Mouse (Mus musculus): ENCODE results near the gene Gm10401. TPM values are rescaled to one million over a fixed set of nuclear protein-coding genes. Genes with fewer than 3 reads are reported as not detected.
"Not testable (repeated sequence)": the region's sequence is repeated elsewhere in the genome, so short reads cannot be mapped to it uniquely, and the experiment has no call there.

Gene Gm10401
- polyA plus RNA-seq, 1 experiment from 2014 or later, result 43.4 TPM

DNA sequence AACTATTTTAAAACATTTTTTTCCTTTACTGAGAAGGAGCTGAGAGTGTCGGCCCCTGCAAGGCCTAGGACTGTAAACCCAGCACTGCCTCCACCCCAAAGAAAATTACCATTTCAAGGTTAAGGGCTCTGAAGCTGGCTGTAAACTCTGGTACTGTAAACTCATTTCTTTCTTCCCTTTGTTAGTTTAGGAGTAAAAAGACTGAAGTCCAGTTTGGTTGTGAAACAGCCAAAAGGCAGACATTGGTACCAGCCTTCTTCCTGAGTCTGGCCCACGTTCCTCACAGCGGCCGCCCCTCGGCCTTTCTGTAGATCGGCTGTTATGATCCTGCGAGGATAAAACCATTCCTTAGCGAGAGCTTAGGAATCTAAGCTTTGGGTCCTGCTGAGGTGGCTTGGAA lies 16.4 kb upstream of the Gm10401 start:
- Histone ChIP-seq H3K4me3 (no peak overlapping the region), H3K27ac (no peak overlapping the region), H3K27me3 (replicated peaks) (no peaks in the 10 kb centered on the region), H3K4me1 (peaks cover 8% of the 10 kb centered on the region; the same call in 1 of the 2 replicates), H3K9ac (no peak overlapping the region), H3K36me3 (replicated peaks) (no peaks in the 10 kb centered on the region; the same call in 1 of the 2 replicates), H3K9me3 (no peaks in the 10 kb centered on the region), H3K4me2 (no peak overlapping the region)
- WGBS, result 94% methylated on average over 8 of the region's 8 CpGs
- no peak for ATAC-seq (replicated peaks)

GRCm38 (mm10) chr5:115113244-115113643 lies 15.1 kb upstream of the Gm10401 start:
- Histone ChIP-seq H3K27ac (no peak overlapping the region), H3K9me3 (no peaks in the 10 kb centered on the region), H3K27me3 (replicated peaks) (no peaks in the 10 kb centered on the region), H3K9ac (no peak overlapping the region), H3K36me3 (replicated peaks) (no peaks in the 10 kb centered on the region; the same call in 1 of the 2 replicates), H3K4me3 (no peak overlapping the region), H3K4me1 (no peaks in the 10 kb centered on the region), H3K4me2 (no peak overlapping the region)
- WGBS, result 95% methylated on average over 12 of the region's 12 CpGs
- no peak for ATAC-seq (replicated peaks)

- Histone ChIP-seq H3K4me2 (no peak overlapping the region), H3K27ac (no peak overlapping the region), H3K36me3 (replicated peaks) (no peaks in the 10 kb centered on the region; the same call in 1 of the 2 replicates), H3K27me3 (replicated peaks) (no peaks in the 10 kb centered on the region), H3K9me3 (no peaks in the 10 kb centered on the region), H3K4me1 (no peaks in the 10 kb centered on the region), H3K4me3 (no peak overlapping the region), H3K9ac (no peak overlapping the region)
- WGBS, result 87% methylated on average over 8 of the region's 8 CpGs
- ATAC-seq (replicated peaks), result no peak
Measured at GRCm38 (mm10) chr5:115111156-115111555, 13.1 kb upstream of the Gm10401 start.

DNA sequence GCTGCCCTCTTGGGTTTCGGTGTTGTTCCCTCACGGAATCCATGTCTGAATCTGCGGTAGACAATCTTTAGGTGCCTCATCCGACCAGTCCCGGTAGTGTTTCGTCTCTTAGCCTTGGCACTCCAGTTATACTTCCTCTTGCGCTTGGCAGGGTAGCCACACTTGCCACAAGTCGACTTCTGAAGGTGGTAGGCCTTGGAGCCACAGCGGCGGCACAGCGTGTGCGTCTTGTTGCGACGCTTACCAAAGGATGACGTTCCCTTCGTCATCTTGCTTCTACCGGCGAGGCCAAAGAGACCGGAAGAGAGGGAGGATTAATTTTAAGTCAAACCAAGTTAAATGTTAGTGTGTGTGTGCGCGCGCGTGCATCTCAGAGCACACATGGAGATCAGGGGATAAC lies 5.2 kb upstream of the Gm10401 start:
- not testable (repeated sequence) for H3K27ac ChIP-seq; H3K9me3 ChIP-seq; H3K4me2 ChIP-seq; H3K4me3 ChIP-seq; H3K36me3 ChIP-seq (replicated peaks); H3K27me3 ChIP-seq (replicated peaks); ATAC-seq (replicated peaks); H3K4me1 ChIP-seq; H3K9ac ChIP-seq
- 98% methylated on average over 23 of the region's 23 CpGs for WGBS

- no peak overlapping the region for H3K4me3 ChIP-seq
- no peaks in the 10 kb centered on the region for H3K9me3 ChIP-seq
- ATAC-seq (replicated peaks), result no peak
- H3K27ac ChIP-seq, result no peak overlapping the region
- 80% methylated on average over 2 of the region's 2 CpGs for WGBS
- H3K4me2 ChIP-seq, result no peak overlapping the region
- no peak overlapping the region for H3K9ac ChIP-seq
- no peaks in the 10 kb centered on the region for H3K27me3 ChIP-seq (replicated peaks)
- peaks cover 11% of the 10 kb centered on the region; the same call in 1 of the 2 replicates for H3K36me3 ChIP-seq (replicated peaks)
- no peaks in the 10 kb centered on the region for H3K4me1 ChIP-seq
Measured at GRCm38 (mm10) chr5:115102231-115102630, 4.1 kb upstream of the Gm10401 start.

- Histone ChIP-seq H3K36me3 (replicated peaks) (peaks cover 29% of the 10 kb centered on the region; the same call in 1 of the 2 replicates), H3K27me3 (replicated peaks) (no peaks in the 10 kb centered on the region), H3K4me1 (no peaks in the 10 kb centered on the region), H3K27ac (no peak overlapping the region), H3K9me3 (no peaks in the 10 kb centered on the region), H3K4me3 (no peak overlapping the region), H3K9ac (no peak overlapping the region), H3K4me2 (no peak overlapping the region)
- no peak for ATAC-seq (replicated peaks)
- WGBS, result 86% methylated on average over 6 of the region's 6 CpGs
Measured at GRCm38 (mm10) chr5:115100473-115100872, 2.4 kb upstream of the Gm10401 start.

DNA sequence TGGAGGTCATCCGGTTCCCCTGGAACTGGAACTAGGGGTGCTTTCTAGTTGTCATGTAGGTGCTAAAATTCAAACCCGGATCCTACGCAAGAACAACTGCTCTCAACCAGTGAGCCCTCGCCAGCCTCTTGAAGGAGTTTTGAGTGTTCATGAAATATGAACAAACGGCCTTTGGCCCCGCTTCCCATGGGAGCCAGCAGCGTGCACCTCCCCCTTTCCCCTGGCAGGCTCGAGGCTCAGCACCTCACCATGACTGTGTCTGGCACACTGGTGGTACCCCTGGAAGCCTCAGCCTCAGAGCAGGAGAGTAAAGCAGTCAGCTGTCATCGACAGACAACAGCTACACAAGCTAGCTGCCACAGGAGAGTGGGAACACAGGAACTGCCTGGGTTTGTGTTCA lies 1.9 kb upstream of the Gm10401 start:
- peaks cover 32% of the 10 kb centered on the region; the same call in 1 of the 2 replicates for H3K36me3 ChIP-seq (replicated peaks)
- no peak for ATAC-seq (replicated peaks)

DNA sequence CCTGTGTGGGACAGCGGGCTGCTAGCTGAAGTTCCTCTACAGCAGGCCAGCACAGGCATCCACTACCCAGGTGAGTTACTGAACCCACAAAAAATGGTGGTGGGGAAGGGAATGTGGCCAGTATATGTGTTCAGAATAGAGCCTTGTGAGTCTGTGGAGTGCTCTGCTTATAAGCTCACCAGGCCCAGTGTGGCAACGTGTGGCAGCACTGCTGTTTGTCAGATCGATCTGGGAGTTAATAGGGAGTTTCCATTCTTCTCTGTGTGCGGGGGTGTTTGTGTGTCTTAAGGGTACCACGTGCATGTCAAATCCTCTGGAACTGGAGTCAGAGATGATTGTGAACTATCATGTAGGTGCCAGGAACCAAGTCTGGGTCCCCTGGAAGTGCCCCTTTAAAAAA lies 1.4 kb upstream of the Gm10401 start:
- Histone ChIP-seq H3K27ac (no peak overlapping the region), H3K4me2 (no peak overlapping the region), H3K4me3 (no peak overlapping the region), H3K9ac (no peak overlapping the region), H3K4me1 (no peaks in the 10 kb centered on the region), H3K9me3 (no peaks in the 10 kb centered on the region), H3K27me3 (replicated peaks) (no peaks in the 10 kb centered on the region), H3K36me3 (replicated peaks) (peaks cover 36% of the 10 kb centered on the region; the same call in 1 of the 2 replicates)
- WGBS, result 85% methylated on average over 5 of the region's 5 CpGs
- no peak for ATAC-seq (replicated peaks)

More for the DNA sequence above, 1.9 kb upstream of the Gm10401 start:
- Histone ChIP-seq H3K4me2 (no peak overlapping the region), H3K9me3 (no peaks in the 10 kb centered on the region), H3K4me1 (no peaks in the 10 kb centered on the region), H3K27ac (no peak overlapping the region), H3K4me3 (no peak overlapping the region), H3K27me3 (replicated peaks) (no peaks in the 10 kb centered on the region), H3K9ac (no peak overlapping the region)
- WGBS, result 83% methylated on average over 9 of the region's 9 CpGs

DNA sequence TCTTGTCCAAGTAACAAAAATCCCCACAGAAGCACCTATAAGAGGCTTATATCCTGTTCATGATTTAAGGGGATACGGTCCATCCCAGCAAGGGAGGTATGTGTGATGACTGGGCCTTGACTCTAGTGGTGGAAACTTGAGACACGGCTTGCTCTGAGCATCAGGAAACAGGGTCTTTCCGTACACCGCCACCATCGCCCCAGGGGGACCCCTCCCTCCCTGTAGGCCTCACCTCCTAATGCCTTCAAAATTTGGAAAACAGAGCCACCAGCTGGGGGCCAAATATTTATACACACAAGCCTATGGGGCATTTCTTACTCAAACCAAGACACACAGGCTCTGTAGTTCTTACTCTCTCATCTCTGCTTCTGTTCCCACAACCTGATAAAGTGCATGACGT lies 6.3 kb downstream of the Gm10401 start:
- Histone ChIP-seq H3K9ac (no peak overlapping the region), H3K4me1 (no peaks in the 10 kb centered on the region), H3K27me3 (replicated peaks) (no peaks in the 10 kb centered on the region), H3K36me3 (replicated peaks) (peaks cover 40% of the 10 kb centered on the region), H3K9me3 (no peaks in the 10 kb centered on the region), H3K27ac (no peak overlapping the region), H3K4me3 (no peak overlapping the region), H3K4me2 (no peak overlapping the region)
- ATAC-seq (replicated peaks), result no peak
- WGBS, result 93% methylated on average over 6 of the region's 6 CpGs

DNA sequence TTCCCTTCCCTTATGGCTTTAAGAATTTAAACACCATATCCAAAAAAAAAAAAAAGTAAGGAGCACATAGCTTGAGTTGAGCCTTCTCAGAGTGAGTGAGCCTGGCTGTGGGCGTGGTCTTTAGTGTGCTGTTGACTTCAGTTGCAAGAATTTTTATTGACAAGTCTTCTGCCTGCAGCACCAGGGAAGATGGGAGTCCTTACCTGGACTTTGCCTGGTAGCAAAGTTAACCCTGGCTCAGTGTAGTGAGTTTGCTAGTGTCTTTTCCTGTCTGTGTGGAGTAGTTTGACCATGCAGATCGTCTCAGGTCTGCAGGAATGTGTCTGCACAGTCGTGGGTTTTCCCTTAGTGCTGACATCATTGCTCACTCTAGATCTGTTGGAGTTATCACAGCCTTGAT lies 7.1 kb downstream of the Gm10401 start:
- ATAC-seq (replicated peaks), result no peak
- Histone ChIP-seq H3K4me2 (no peak overlapping the region), H3K9ac (no peak overlapping the region), H3K27ac (no peak overlapping the region), H3K4me1 (no peaks in the 10 kb centered on the region), H3K27me3 (replicated peaks) (no peaks in the 10 kb centered on the region), H3K4me3 (no peak overlapping the region), H3K36me3 (replicated peaks) (peaks cover 33% of the 10 kb centered on the region), H3K9me3 (no peaks in the 10 kb centered on the region)
- 89% methylated on average over 3 of the region's 3 CpGs for WGBS

- no peak overlapping the region for H3K27ac ChIP-seq
- peaks cover 22% of the 10 kb centered on the region for H3K36me3 ChIP-seq (replicated peaks)
- H3K4me3 ChIP-seq, result no peak overlapping the region
- ATAC-seq (replicated peaks), result no peak
- 95% methylated on average over 5 of the region's 5 CpGs for WGBS
- no peaks in the 10 kb centered on the region for H3K4me1 ChIP-seq
- no peak overlapping the region for H3K4me2 ChIP-seq
- no peaks in the 10 kb centered on the region for H3K9me3 ChIP-seq
- no peak overlapping the region for H3K9ac ChIP-seq
- H3K27me3 ChIP-seq (replicated peaks), result no peaks in the 10 kb centered on the region
Measured at GRCm38 (mm10) chr5:115089592-115090268, 8.4 kb downstream of the Gm10401 start.

GRCm38 (mm10) chr5:115085675-115086074 lies 12.4 kb downstream of the Gm10401 start:
- peaks cover 29% of the 10 kb centered on the region for H3K36me3 ChIP-seq (replicated peaks)
- H3K9me3 ChIP-seq, result no peaks in the 10 kb centered on the region
- no peaks in the 10 kb centered on the region for H3K4me1 ChIP-seq
- 97% methylated on average over 2 of the region's 2 CpGs for WGBS
- H3K4me3 ChIP-seq, result no peak overlapping the region
- no peak for ATAC-seq (replicated peaks)
- H3K27me3 ChIP-seq (replicated peaks), result no peaks in the 10 kb centered on the region
- H3K9ac ChIP-seq, result no peak overlapping the region
- H3K4me2 ChIP-seq, result no peak overlapping the region
- no peak overlapping the region for H3K27ac ChIP-seq

- Histone ChIP-seq H3K27me3 (replicated peaks) (no peaks in the 10 kb centered on the region), H3K9ac (no peak overlapping the region), H3K4me1 (no peaks in the 10 kb centered on the region), H3K36me3 (replicated peaks) (peaks cover 12% of the 10 kb centered on the region; the same call in 1 of the 2 replicates), H3K4me2 (no peak overlapping the region), H3K27ac (no peak overlapping the region), H3K9me3 (no peaks in the 10 kb centered on the region), H3K4me3 (no peak overlapping the region)
- no peak for ATAC-seq (replicated peaks)
- 88% methylated on average over 6 of the region's 6 CpGs for WGBS
Measured at GRCm38 (mm10) chr5:115083492-115083891, 14.6 kb downstream of the Gm10401 start.
